Mouse (Mus musculus) heart, embryonic 12.5 days (tissue): ENCODE results near the gene Magi1. TPM values are rescaled to one million over a fixed set of nuclear protein-coding genes. Genes with fewer than 3 reads are reported as not detected.
A peak's percentile ranks its signal among the peaks of the same experiment; 100 is the strongest.

Experiments
- ATAC-seq: fragments of 200-750 bp; cut with Nextera tagmentation; 2 replicates; pipeline ENCODE4 v1.8.0; 2017; ENCODE audit warnings: moderate TSS enrichment, moderate library complexity; ENCODE audit not compliant: insufficient number of reproducible peaks, low FRiP score
- H3K27ac ChIP-seq: fragments of 300-500 bp; sonication (generic); 2 replicates; pipeline ENCODE4 v1.5.1; 2016; ENCODE audit warnings: mild to moderate bottlenecking, moderate library complexity; ENCODE audit not compliant: poor library complexity, severe bottlenecking
- H3K27me3 ChIP-seq: fragments of 300-500 bp; sonication (generic); replicated peaks from 2 replicates; pipeline ENCODE4 v1.6.1; 2016; ENCODE audit warnings: mild to moderate bottlenecking, moderate library complexity
- H3K36me3 ChIP-seq: fragments of 300-500 bp; sonication (generic); 2 replicates; pipeline ENCODE4 v1.6.1; 2016; ENCODE audit warnings: mild to moderate bottlenecking, moderate library complexity
- H3K4me1 ChIP-seq: fragments of 300-500 bp; sonication (generic); replicated peaks from 2 replicates; pipeline ENCODE4 v1.6.1; 2016; ENCODE audit warnings: mild to moderate bottlenecking
- H3K4me2 ChIP-seq: fragments of 300-500 bp; sonication (generic); 2 replicates; pipeline ENCODE4 v1.6.1; 2016; ENCODE audit warnings: mild to moderate bottlenecking, moderate library complexity
- H3K4me3 ChIP-seq: fragments of 300-500 bp; sonication (generic); 2 replicates; pipeline ENCODE4 v1.5.1; 2016; ENCODE audit warnings: mild to moderate bottlenecking
- H3K9ac ChIP-seq: fragments of 300-500 bp; sonication (generic); 2 replicates; pipeline ENCODE4 v1.6.1; 2016; ENCODE audit warnings: mild to moderate bottlenecking, moderate library complexity
- H3K9me3 ChIP-seq: fragments of 300-500 bp; sonication (generic); replicated peaks from 2 replicates; pipeline ENCODE4 v1.6.1; 2016; ENCODE audit warnings: mild to moderate bottlenecking, moderate library complexity
- WGBS: fragments of 180-500 bp; shearing (Covaris S2); methylation state at CpG from one replicate; pipeline ENCODE4 v1.1.7; 2016; 5-methylcytosine and 5-hydroxymethylcytosine counted together
- polyA plus RNA-seq: library from polyadenylated mRNA; unstranded; fragments of >200 nt; fragmentation: Nextera tagmentation; extraction: Ambion mirVana; gene quantifications from 2 replicates; pipeline ENCODE4 v1.2.1, GENCODE M21; 2016

The Magi1 gene
- polyA plus RNA-seq, 1 experiment from 2014 or later = 9.9 TPM

DNA sequence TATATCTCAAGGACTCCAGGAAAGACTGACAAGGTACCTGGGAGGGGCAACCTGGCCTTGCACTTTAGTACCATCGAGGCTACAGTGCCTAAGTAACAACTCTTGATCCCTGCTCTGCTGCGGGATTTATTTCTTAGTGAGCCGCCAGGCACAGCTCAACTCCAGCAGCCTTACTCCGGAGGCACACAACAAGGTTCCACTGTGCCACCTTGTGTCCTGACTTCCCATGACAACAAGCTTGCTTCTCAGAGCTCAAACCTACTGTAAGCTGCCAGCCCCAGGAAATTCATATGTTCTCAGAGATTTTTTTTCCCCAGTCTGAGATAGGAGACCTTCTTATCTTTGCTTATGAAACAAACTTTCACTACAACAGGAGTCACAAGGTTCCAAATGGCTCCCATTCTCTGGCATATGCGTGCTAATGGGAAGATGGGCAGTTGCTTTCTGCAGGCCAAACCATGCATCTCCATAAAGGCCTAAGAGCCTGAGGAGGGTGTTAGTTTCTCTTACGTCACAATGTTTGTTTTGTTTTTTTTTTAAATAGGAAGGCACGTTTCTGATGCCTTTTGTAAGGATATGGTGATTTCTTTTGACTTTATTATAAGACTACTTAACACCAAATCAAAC is 556.8 kb downstream of the Magi1 start:
- no peak overlapping the region for H3K4me3 ChIP-seq
- 30% methylated on average over 7 of the region's 7 CpGs for WGBS
- no peak overlapping the region for H3K4me2 ChIP-seq
- peak; percentile 51; the same call in 1 of the 2 replicates for ATAC-seq
- no peak overlapping the region for H3K9ac ChIP-seq
- H3K9me3 ChIP-seq = no peaks in the 10 kb centered on the region
- H3K36me3 ChIP-seq = no peaks in the 10 kb centered on the region
- H3K4me1 ChIP-seq = peaks cover 26% of the 10 kb centered on the region
- no peak overlapping the region for H3K27ac ChIP-seq
- H3K27me3 ChIP-seq = no peaks in the 10 kb centered on the region

DNA sequence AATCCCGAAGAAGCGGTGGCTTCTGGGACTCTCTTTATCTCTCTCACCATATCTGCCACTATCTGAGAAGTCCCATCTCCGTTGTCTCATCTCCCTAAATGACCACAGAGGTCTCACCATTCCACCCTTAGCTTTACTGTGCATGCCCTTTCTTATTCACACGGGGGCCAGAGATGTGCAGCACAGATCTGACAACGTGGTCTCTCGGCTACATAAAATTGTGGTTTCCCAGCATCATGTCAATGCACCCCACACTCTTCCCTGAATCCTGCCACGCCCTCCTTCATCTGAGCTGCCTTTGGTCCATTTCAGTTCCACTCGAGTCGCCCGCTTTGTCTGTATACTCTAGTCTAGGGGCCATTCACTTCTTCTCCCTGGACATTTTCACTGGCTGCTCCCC is 557.6 kb downstream of the Magi1 start:
- 63% methylated on average over 10 of the region's 10 CpGs for WGBS

DNA sequence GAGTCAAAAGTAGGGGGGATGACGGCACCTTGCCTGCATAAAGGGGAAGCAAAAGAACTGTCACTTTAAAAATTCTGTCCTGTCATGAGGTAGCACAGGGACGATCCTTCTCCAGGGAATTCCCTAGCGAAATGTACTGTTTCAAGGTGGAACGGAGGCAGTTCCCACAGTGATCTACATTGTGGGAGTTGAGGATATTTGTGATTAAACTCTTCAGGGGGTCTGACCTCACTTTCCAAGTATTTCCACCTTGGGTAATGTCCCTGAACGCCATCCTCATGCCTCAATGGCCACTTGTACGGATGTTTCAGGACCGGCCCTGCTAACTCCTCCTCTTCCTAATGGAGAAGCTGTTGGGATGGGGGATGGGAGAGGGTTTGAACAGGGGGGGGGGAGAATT is 559.0 kb downstream of the Magi1 start:
- 69% methylated on average over 7 of the region's 7 CpGs for WGBS
- no peak for ATAC-seq
- Histone ChIP-seq H3K4me3 (no peak overlapping the region), H3K4me2 (no peak overlapping the region), H3K4me1 (peaks cover 26% of the 10 kb centered on the region), H3K27me3 (no peaks in the 10 kb centered on the region), H3K36me3 (no peaks in the 10 kb centered on the region), H3K9me3 (no peaks in the 10 kb centered on the region), H3K9ac (no peak overlapping the region), H3K27ac (no peak overlapping the region)

More for the DNA sequence above, 557.6 kb downstream of the Magi1 start:
- Histone ChIP-seq H3K36me3 (no peaks in the 10 kb centered on the region), H3K4me3 (no peak overlapping the region), H3K4me1 (peaks cover 26% of the 10 kb centered on the region), H3K27me3 (no peaks in the 10 kb centered on the region), H3K9ac (no peak overlapping the region), H3K27ac (no peak overlapping the region), H3K9me3 (no peaks in the 10 kb centered on the region), H3K4me2 (no peak overlapping the region)
- ATAC-seq = no peak

DNA sequence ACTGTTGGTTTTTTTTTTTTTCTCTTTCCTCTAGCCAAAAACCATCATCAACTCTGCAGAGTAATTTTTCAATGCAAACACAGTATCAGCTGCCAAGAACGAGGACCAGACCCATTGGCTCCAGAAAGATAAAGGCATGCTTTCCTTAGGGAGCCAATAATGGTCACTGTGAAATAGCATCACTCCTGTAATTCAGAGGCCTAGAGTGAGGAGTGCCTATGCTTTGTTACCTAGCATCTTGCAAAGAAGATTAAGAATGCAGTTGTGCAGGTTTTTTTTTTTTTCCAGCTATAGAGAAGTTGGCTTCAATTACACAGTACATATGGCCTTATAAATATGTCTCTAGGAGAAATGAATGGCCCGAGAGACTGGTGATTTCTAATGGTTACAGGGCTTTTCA is 560.5 kb downstream of the Magi1 start:
- Histone ChIP-seq H3K27ac (no peak overlapping the region), H3K36me3 (no peaks in the 10 kb centered on the region), H3K4me1 (peaks cover 25% of the 10 kb centered on the region), H3K4me2 (no peak overlapping the region), H3K27me3 (no peaks in the 10 kb centered on the region), H3K4me3 (no peak overlapping the region), H3K9ac (no peak overlapping the region), H3K9me3 (no peaks in the 10 kb centered on the region)
- ATAC-seq = no peak
- WGBS = 54% methylated on average over 2 of the region's 2 CpGs

DNA sequence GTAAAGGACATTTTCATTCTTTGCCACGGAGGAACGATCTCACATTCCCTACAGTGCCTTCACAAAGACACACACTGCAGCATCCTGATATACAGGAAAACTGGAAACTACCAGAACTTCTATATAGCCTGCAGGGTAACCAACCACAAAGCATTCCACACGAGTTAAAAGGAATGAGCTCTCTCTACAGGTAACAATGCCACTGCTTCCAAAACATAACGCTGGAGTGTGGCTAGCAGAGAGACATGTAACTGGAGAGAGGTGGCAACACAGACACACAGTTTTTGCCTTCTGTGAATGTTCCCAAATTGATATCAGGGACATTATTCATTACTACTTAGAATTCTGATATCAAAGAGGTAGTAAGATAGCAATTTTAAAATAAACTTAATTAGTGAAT is 564.2 kb downstream of the Magi1 start:
- H3K4me1 ChIP-seq = peaks cover 34% of the 10 kb centered on the region
- no peaks in the 10 kb centered on the region for H3K9me3 ChIP-seq
- no peak for ATAC-seq
- H3K36me3 ChIP-seq = no peaks in the 10 kb centered on the region
- H3K4me2 ChIP-seq = no peak overlapping the region
- 47% methylated on average over 4 of the region's 4 CpGs for WGBS
- H3K4me3 ChIP-seq = no peak overlapping the region
- no peak overlapping the region for H3K9ac ChIP-seq
- no peak overlapping the region for H3K27ac ChIP-seq
- no peaks in the 10 kb centered on the region; the same call in 1 of the 2 replicates for H3K27me3 ChIP-seq

DNA sequence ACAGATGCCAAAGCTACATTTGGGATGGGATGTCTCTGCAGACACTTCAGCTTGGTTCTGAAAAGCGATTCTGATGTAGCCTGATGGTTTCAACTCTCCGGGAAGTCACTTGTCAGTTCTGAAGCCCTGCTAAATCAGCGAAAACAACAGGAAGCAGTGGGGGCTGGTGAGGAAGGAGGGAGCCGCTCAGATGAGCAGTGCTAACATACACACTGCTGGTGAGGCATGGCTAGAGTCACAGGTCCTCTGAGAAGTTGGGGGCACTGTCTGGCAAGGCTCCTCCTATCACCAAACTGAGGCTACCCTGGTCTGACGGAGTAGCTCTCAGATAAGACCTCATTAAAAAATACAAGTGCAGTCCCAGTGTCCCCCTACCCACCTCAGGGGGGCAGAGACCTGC is 565.3 kb downstream of the Magi1 start:
- peak overlapping the region; percentile 68 for H3K4me2 ChIP-seq
- 4% methylated on average over 5 of the region's 5 CpGs for WGBS

DNA sequence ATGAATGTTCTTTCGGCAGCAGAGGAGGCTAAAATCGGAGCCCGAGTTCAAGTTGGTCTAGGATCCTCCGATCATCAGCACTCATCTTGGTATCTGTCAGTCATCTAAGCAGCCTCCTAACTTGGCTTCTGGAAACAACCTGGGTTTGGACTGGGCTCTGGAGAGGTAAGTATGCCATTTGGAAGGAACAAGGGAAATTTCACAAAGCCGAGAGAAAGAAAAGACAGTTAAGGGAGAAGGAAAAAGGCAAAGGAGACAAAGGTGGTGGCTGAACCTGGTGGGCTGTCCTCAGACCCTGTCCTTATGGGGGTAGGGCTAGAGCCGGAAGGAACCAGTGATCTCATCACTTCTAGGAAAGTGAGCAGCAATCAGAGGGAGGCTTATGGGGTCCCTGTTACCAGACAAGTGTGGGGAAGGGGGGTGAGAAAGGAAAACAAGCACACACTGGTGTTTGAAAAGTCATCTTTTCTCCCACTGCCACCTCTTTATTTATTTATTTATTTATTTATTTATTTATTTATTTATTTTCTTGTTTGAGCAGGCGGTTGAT is 565.8 kb downstream of the Magi1 start:
- Histone ChIP-seq H3K36me3 (no peaks in the 10 kb centered on the region), H3K4me2 (peak overlapping the region; percentile 68), H3K4me3 (0 out of 2 replicates have a peak overlapping the region, but pooled peaks have one; percentile 36), H3K27me3 (no peaks in the 10 kb centered on the region; the same call in 1 of the 2 replicates), H3K27ac (0 out of 2 replicates have a peak overlapping the region, but pooled peaks have one; percentile 9), H3K4me1 (peaks cover 34% of the 10 kb centered on the region), H3K9me3 (no peaks in the 10 kb centered on the region), H3K9ac (no peak overlapping the region)
- no peak for ATAC-seq
- 31% methylated on average over 7 of the region's 7 CpGs for WGBS

More for the DNA sequence above, 565.3 kb downstream of the Magi1 start:
- Histone ChIP-seq H3K4me1 (peaks cover 34% of the 10 kb centered on the region), H3K27ac (no peak overlapping the region), H3K4me3 (no peak overlapping the region; the same call in 1 of the 2 replicates), H3K27me3 (no peaks in the 10 kb centered on the region; the same call in 1 of the 2 replicates), H3K36me3 (no peaks in the 10 kb centered on the region), H3K9ac (0 out of 2 replicates have a peak overlapping the region, but pooled peaks have one; percentile 16), H3K9me3 (no peaks in the 10 kb centered on the region)
- ATAC-seq = peak; percentile 80

DNA sequence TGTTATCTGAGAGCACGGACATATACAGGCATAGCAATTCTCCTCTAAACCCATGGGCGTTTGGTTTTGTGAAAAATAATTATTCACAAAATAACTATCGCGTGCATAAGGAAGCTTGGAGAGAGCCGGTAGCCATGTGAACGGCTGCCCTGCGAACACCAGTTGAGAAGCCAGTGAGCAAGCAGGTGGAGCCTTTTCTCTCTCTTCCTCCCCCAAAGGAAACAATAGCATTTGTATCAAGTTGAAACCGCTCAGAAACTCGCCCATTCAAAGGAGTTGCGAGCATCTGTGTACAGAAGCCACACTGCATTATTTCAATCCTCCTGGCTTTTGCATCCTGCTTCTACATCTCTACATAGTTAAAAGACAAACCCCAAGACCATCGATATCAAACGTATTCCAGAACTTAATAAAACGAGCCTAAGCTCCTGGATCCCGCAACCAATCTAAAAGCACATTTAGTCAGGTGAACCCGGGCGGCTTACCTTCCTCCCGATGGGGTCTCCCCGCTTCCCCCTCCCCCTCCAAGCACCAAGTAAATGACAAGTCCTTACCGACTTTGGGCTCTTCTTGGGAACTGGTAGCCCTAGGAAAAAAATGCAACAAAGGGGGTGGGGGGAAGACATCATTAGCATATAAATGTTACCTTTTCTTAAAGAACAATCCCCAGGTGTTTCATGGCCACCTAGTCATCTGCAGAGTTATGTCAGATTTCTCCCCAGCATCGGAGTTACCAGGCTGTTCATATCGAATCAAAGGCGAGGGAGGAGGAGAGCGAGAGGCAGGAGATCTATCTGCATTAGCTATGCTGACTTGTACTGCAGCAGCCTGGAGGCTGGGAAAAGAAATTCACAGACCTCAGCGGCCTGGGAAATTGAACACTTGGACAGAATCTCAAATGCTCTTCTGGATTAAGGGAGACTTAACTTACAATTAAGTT is 566.8 kb downstream of the Magi1 start:
- no peaks in the 10 kb centered on the region; the same call in 1 of the 2 replicates for H3K27me3 ChIP-seq
- WGBS = 13% methylated on average over 24 of the region's 24 CpGs
- H3K9me3 ChIP-seq = no peaks in the 10 kb centered on the region
- peak overlapping the region; percentile 36 for H3K4me3 ChIP-seq
- H3K4me2 ChIP-seq = peak overlapping the region; percentile 68
- H3K36me3 ChIP-seq = no peaks in the 10 kb centered on the region
- peak overlapping the region; percentile 47; the same call in 1 of the 2 replicates for H3K9ac ChIP-seq
- peaks cover 34% of the 10 kb centered on the region for H3K4me1 ChIP-seq
- ATAC-seq = no peak
- H3K27ac ChIP-seq = 0 out of 2 replicates have a peak overlapping the region, but pooled peaks have one; percentile 9

DNA sequence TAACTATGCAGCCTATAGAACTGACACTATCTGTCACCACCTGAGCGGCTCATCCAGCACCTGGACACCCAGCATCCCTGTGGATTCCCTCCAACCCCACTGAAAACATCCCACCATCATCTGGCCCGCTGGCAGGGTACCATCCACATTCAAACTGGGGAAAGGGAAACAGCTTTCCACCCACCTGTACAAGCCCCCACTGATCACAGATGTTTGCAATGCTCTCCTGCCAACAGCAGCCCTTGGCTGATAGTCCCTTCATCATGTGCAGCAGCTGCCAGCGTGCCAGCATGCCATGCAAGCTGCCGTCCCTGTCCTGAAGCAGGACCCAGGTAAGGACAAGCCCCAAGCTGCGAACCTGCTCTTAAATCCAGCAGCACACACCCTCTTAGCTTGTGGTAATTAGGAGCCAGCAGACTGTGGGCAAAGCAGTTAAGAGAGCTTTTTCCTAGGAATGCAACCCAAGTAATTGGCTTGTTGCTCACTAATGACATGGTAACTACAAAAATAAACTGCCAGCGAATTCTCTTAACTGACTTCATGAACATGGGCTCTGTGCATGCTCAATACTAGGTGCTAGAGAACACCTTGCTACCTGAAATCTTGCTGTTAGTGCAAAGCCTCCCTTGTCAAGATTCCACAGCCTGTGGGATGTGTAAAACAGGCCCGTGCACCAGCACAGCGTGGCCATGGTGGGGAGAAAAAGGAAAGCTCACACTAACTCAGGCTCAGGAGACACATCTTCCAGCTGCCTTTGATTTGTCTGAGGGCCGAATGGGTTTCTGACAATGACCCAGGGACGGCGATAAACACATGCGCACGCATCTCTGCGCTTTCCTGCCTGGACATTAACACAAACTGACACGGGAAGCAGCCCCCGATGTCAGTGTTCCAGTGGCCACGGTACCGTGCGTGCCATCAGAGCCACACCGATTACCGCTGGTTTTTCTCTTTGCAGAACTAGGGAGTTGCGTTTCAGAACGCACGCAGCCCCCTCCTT is 568.2 kb downstream of the Magi1 start:
- Histone ChIP-seq H3K27me3 (no peaks in the 10 kb centered on the region; the same call in 1 of the 2 replicates), H3K4me1 (peaks cover 34% of the 10 kb centered on the region), H3K9ac (0 out of 2 replicates have a peak overlapping the region, but pooled peaks have one; percentile 33), H3K36me3 (no peaks in the 10 kb centered on the region), H3K27ac (no peak overlapping the region), H3K9me3 (no peaks in the 10 kb centered on the region), H3K4me2 (peak overlapping the region; percentile 60), H3K4me3 (peak overlapping the region; percentile 26)
- ATAC-seq = no peak
- WGBS = 44% methylated on average over 24 of the region's 24 CpGs

DNA sequence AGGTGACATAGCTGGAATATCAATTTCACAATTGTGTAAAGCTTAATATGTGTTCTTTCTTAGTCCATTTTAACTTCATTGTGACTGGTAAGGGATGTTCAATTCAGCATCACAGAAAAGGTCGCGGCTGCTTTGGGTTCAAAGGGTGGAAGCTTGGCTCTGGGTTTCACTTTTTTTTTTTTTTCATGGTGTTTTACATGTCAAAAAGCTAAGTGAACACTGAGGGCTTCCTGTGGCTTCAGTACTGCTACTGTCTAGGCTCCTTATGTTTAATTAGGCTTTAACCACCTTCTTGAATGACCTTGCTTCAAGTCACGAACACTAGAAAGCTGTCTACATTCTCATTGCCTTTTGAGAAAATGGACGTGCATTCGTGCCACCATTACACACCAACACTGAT is 579.4 kb downstream of the Magi1 start:
- WGBS = 85% methylated on average over 5 of the region's 5 CpGs
- no peaks in the 10 kb centered on the region for H3K9me3 ChIP-seq
- ATAC-seq = no peak

More for the DNA sequence above, 579.4 kb downstream of the Magi1 start:
- peaks cover 3% of the 10 kb centered on the region; the same call in 1 of the 2 replicates for H3K36me3 ChIP-seq
- peaks cover 11% of the 10 kb centered on the region; the same call in 1 of the 2 replicates for H3K4me1 ChIP-seq
- H3K9ac ChIP-seq = no peak overlapping the region
- no peaks in the 10 kb centered on the region for H3K27me3 ChIP-seq
- no peak overlapping the region for H3K4me2 ChIP-seq
- H3K4me3 ChIP-seq = no peak overlapping the region
- no peak overlapping the region for H3K27ac ChIP-seq
